Mouse (Mus musculus) hindbrain, embryonic 16.5 days (tissue): ENCODE measurements around the gene Pla2g1b. TPM values are rescaled to one million over a fixed set of nuclear protein-coding genes. Genes with fewer than 3 reads are reported as not detected.

ENCODE experiments used
- ATAC-seq: fragments of 200-750 bp; cut with Nextera tagmentation; 2 replicates; pipeline ENCODE4 v1.8.0; 2017; ENCODE audit warnings: moderate TSS enrichment, moderate library complexity
- H3K27ac ChIP-seq: fragments of 300-500 bp; sonication (generic); 2 replicates; pipeline ENCODE4 v1.5.1; 2014; ENCODE audit warnings: low read depth, mild to moderate bottlenecking, control low read depth, low read length, moderate library complexity
- H3K27me3 ChIP-seq: fragments of 300-500 bp; sonication (generic); replicated peaks from 2 replicates; pipeline ENCODE4 v1.6.1; 2014; ENCODE audit warnings: low read length; ENCODE audit not compliant: control insufficient read depth, insufficient read depth
- H3K36me3 ChIP-seq: fragments of 300-500 bp; sonication (generic); 2 replicates; pipeline ENCODE4 v1.6.1; 2014; ENCODE audit warnings: mild to moderate bottlenecking, low read length, moderate library complexity, mixed read lengths; ENCODE audit not compliant: control insufficient read depth, insufficient read depth
- H3K4me1 ChIP-seq: fragments of 300-500 bp; sonication (generic); 2 replicates; pipeline ENCODE4 v1.6.1; 2014; ENCODE audit warnings: low read depth, low read length; ENCODE audit not compliant: control insufficient read depth, insufficient read depth
- H3K4me2 ChIP-seq: fragments of 300-500 bp; sonication (generic); 2 replicates; pipeline ENCODE4 v1.6.1; 2014; ENCODE audit warnings: mild to moderate bottlenecking, low read length, control low read depth, moderate library complexity
- H3K4me3 ChIP-seq: fragments of 300-500 bp; sonication (generic); 2 replicates; pipeline ENCODE4 v1.5.1; 2014; ENCODE audit warnings: mild to moderate bottlenecking, low read length, control low read depth, moderate library complexity
- H3K9ac ChIP-seq: fragments of 300-500 bp; sonication (generic); 2 replicates; pipeline ENCODE4 v1.6.1; 2014; ENCODE audit warnings: low read depth, mild to moderate bottlenecking, control low read depth, low read length, moderate library complexity
- H3K9me3 ChIP-seq: fragments of 300-500 bp; sonication (generic); 2 replicates; pipeline ENCODE4 v1.6.1; 2014; ENCODE audit warnings: mild to moderate bottlenecking, low read length, moderate library complexity; ENCODE audit not compliant: control insufficient read depth
- WGBS: fragments of 180-500 bp; shearing (Covaris S2); extraction: QIAGEN DNeasy Blood & Tissue Kit; methylation state at CpG from one replicate; pipeline ENCODE4 v1.1.7; 2014; 5-methylcytosine and 5-hydroxymethylcytosine counted together
- polyA plus RNA-seq: library from polyadenylated mRNA; unstranded; fragments of >200 nt; fragmentation: Nextera tagmentation; extraction: Ambion mirVana; gene quantifications from 2 replicates; pipeline ENCODE4 v1.2.1, GENCODE M21; 2015

Pla2g1b gene
- polyA plus RNA-seq, 1 experiment from 2014 or later = not detected

GRCm38 (mm10) chr5:115480101-115480500 is 14.0 kb downstream of the Pla2g1b start:
- no peaks in the 10 kb centered on the region for H3K9me3 ChIP-seq
- no peaks in the 10 kb centered on the region for H3K36me3 ChIP-seq
- no peak for ATAC-seq
- H3K27me3 ChIP-seq = no peaks in the 10 kb centered on the region
- peak overlapping the region; percentile 49 for H3K4me2 ChIP-seq
- H3K4me3 ChIP-seq = peak overlapping the region; percentile 11; the same call in 1 of the 2 replicates
- H3K4me1 ChIP-seq = peaks cover 23% of the 10 kb centered on the region
- 18% methylated on average over 27 of the region's 27 CpGs for whole genome bisulfite sequencing
- no peak overlapping the region for H3K27ac ChIP-seq
- peak overlapping the region; percentile 42 for H3K9ac ChIP-seq

GRCm38 (mm10) chr5:115482390-115483265 is 16.6 kb downstream of the Pla2g1b start:
- Histone ChIP-seq H3K4me1 (peaks cover 18% of the 10 kb centered on the region), H3K27me3 (no peaks in the 10 kb centered on the region), H3K4me3 (peak overlapping the region; percentile 13; the same call in 1 of the 2 replicates), H3K9ac (peak overlapping the region; percentile 2; the same call in 1 of the 2 replicates), H3K27ac (no peak overlapping the region), H3K36me3 (no peaks in the 10 kb centered on the region), H3K4me2 (peak overlapping the region; percentile 27), H3K9me3 (no peaks in the 10 kb centered on the region)
- WGBS = 27% methylated on average over 38 of the region's 38 CpGs
- no peak for ATAC-seq

GRCm38 (mm10) chr5:115483385-115483784 is 17.3 kb downstream of the Pla2g1b start:
- no peak overlapping the region; the same call in 1 of the 2 replicates for H3K4me2 ChIP-seq
- H3K27me3 ChIP-seq = no peaks in the 10 kb centered on the region
- no peak overlapping the region for H3K9ac ChIP-seq
- no peaks in the 10 kb centered on the region for H3K9me3 ChIP-seq
- 38% methylated on average over 6 of the region's 6 CpGs for WGBS
- peaks cover 19% of the 10 kb centered on the region for H3K4me1 ChIP-seq
- ATAC-seq = no peak
- no peak overlapping the region for H3K27ac ChIP-seq
- no peaks in the 10 kb centered on the region for H3K36me3 ChIP-seq
- no peak overlapping the region for H3K4me3 ChIP-seq

- Histone ChIP-seq H3K9ac (peak within 1 kb of the TSS; percentile 72), H3K4me2 (peak within 1 kb of the TSS; percentile 83), H3K9me3 (no peaks in the 10 kb centered on the region), H3K4me3 (peak within 1 kb of the TSS; percentile 50), H3K27ac (peak within 1 kb of the TSS; percentile 85), H3K27me3 (no peaks in the 10 kb centered on the region), H3K4me1 (peaks cover 23% of the 10 kb centered on the region), H3K36me3 (no peaks in the 10 kb centered on the region)
- WGBS = 8% methylated on average over 30 of the region's 30 CpGs
- ATAC-seq = peak; percentile 92
Observed at GRCm38 (mm10) chr5:115483947-115484920, 18.2 kb downstream of the Pla2g1b start, which contains the start of gene Sirt4. Gene Sirt4, minus strand, starts transcription at chr5:115484725.

- Histone ChIP-seq H3K27me3 (no peaks in the 10 kb centered on the region), H3K4me1 (peaks cover 23% of the 10 kb centered on the region), H3K36me3 (no peaks in the 10 kb centered on the region), H3K27ac (peak overlapping the region; percentile 85; the same call in 1 of the 2 replicates), H3K9ac (peak overlapping the region; percentile 72), H3K9me3 (no peaks in the 10 kb centered on the region), H3K4me2 (peak overlapping the region; percentile 83), H3K4me3 (peak overlapping the region; percentile 50)
- ATAC-seq = no peak
- WGBS = 70% methylated on average over 5 of the region's 5 CpGs
Observed at GRCm38 (mm10) chr5:115484996-115485395, 18.9 kb downstream of the Pla2g1b start.

- H3K36me3 ChIP-seq = no peaks in the 10 kb centered on the region
- H3K9ac ChIP-seq = no peak overlapping the region
- peaks cover 20% of the 10 kb centered on the region for H3K4me1 ChIP-seq
- no peak overlapping the region for H3K4me3 ChIP-seq
- H3K27me3 ChIP-seq = no peaks in the 10 kb centered on the region
- no peaks in the 10 kb centered on the region for H3K9me3 ChIP-seq
- H3K4me2 ChIP-seq = no peak overlapping the region
- ATAC-seq = no peak
- no peak overlapping the region for H3K27ac ChIP-seq
- 87% methylated on average over 18 of the region's 18 CpGs for WGBS
Observed at GRCm38 (mm10) chr5:115485489-115486205, 19.6 kb downstream of the Pla2g1b start.

- no peaks in the 10 kb centered on the region for H3K36me3 ChIP-seq
- no peaks in the 10 kb centered on the region for H3K27me3 ChIP-seq
- 54% methylated on average over 4 of the region's 4 CpGs for WGBS
- no peaks in the 10 kb centered on the region for H3K9me3 ChIP-seq
- ATAC-seq = no peak
- no peak overlapping the region for H3K4me2 ChIP-seq
- no peak overlapping the region for H3K4me3 ChIP-seq
- peaks cover 21% of the 10 kb centered on the region for H3K4me1 ChIP-seq
- H3K27ac ChIP-seq = no peak overlapping the region
- H3K9ac ChIP-seq = no peak overlapping the region
Observed at GRCm38 (mm10) chr5:115486726-115487125, 20.7 kb downstream of the Pla2g1b start.

- Histone ChIP-seq H3K9me3 (no peaks in the 10 kb centered on the region), H3K27me3 (no peaks in the 10 kb centered on the region), H3K36me3 (no peaks in the 10 kb centered on the region), H3K4me2 (no peak overlapping the region), H3K9ac (no peak overlapping the region), H3K4me1 (peaks cover 25% of the 10 kb centered on the region), H3K4me3 (no peak overlapping the region), H3K27ac (no peak overlapping the region)
- ATAC-seq = no peak
- WGBS = 83% methylated on average over 8 of the region's 8 CpGs
Observed at GRCm38 (mm10) chr5:115487353-115487752, 21.3 kb downstream of the Pla2g1b start.
